Mouse (Mus musculus): ENCODE measurements around the gene Ctsr. TPM values are rescaled to one million over a fixed set of nuclear protein-coding genes. Genes with fewer than 3 reads are reported as not detected.
"Not testable (repeated sequence)": the region's sequence is repeated elsewhere in the genome, so short reads cannot be mapped to it uniquely, and the experiment has no call there.

Gene Ctsr
- total RNA-seq (2022): not detected

DNA sequence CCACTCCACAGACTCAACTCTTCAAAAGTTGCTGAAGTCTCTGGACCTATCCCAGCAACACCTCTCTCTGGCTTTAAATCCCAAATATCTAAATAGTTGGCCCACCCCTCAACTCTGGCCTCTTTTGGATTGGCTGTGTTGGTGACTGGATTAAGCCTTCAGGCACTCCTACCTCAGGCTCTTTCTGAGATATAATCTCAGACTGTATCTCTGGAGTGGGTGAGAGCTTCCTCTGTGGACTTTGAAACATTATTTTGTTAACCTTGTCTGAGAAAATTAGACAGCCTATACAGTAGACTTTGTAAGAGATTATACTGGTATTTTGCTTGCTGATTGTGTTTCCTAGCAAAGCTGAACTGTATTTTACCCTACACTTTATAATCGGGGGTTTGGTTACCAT is at the start of gene Ctsr:
Gene Ctsr (minus strand): TSS at position 101 of the 400 bp plus-strand sequence.
- DNase-seq (ENCODE audit: low spot score in 2 of 2): no peak

DNA sequence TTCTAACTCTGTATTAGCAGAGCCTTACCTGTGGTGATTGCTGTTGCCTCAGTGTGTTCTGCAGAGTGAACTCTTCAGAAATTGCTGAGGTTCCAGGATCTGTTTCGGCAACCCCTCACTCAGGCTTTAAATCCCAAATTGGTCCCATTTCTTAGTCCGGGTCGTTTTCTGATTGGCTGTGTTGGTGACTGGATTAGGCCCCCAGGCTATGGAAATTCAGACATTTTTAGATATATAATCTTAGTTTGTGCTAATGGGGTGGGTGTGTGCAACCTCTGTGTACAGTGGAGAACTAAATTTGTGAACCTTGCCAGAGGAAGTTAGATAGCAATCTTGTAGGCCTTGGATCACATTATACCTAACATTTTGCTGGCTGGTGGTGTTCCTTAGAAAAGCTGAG is 39.3 kb upstream of the Ctsr start, which contains the start of gene Cts6:
Gene Cts6 (minus strand): TSS at position 101 of the 400 bp plus-strand sequence.
- DNase-seq (ENCODE audit: low spot score in 2 of 2): no peak

DNA sequence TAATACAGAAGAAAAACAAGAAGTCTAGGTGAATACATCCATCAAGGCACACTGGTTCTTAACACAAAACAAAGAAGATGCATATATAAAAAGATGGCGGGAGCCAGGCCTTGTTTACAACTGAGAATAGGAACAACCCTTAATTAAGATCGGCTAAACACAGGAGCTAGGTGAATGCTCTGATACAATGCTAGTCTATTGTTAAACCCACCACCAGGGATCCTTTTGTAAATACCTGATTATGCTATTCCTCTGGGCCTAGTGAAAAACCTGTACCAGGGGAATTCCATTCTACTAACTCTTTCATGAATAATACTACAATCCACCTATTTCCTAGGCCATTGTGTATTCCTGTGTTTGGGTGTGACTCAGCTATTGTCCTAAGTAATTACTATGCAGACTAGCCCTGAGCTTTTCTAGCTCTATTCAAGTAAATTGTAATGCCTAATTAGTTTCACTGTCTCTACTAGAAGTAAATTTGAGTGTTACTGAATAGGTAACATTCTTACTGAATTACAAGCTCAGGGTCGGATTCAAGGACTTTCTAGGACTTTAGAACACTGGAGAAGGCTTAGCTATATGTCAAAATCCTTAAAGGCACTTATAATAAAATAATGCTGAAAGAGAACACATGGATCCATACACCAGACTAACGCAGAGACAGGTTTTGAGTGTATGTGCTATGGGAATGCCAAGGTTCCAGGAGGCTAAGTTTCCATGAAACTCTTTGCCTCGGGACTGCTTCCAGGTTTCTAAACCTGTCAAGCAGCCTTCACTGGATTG is 21.3 kb upstream of the Ctsr start:
- DNase-seq (ENCODE audit: low spot score in 2 of 2): not testable (repeated sequence)

DNA sequence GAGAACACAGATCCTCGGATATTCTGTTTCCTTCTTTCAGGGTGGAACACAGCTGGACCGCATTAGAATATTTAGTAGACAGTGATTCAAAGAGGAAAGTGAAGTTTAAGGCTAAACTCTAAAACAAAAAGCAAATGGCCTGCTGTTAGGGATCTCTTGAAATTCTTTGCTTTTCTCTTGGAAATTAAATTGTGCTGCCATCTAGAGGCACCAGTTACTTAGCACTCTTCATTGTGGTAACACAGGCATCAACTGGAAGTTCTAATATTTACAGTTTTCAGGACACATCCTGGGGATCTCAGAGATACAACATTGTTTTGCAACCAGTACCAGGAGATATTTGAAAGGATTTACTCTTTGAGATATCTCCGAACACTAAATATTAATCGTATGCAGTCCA is 566 bp upstream of the Ctsr start:
- DNase-seq (ENCODE audit: low spot score in 2 of 2): no peak

Other genes starting within 250 kb of the Ctsr start
- not detected for gene Gm49393, start 228.7 kb downstream of the Ctsr start, total RNA-seq (2022)
- 1 to 10 TPM in 1 of 4 experiments, under 1 TPM in 1, not detected in 2; 0.68 to 1.1 TPM for gene Gm49391, start 227.7 kb downstream of the Ctsr start, total RNA-seq (2022)
- 10 to 100 TPM; 11.5 to 22.1 (median 14.0) TPM for gene Ctla2a, start 227.6 kb downstream of the Ctsr start, total RNA-seq (2022)
- not detected for gene Tpbpa, start 222.3 kb downstream of the Ctsr start, total RNA-seq (2022)
- gene Ctsj, start 158.3 kb downstream of the Ctsr start, total RNA-seq (2022): not detected
- not detected for gene Ctsq, start 123.6 kb downstream of the Ctsr start, total RNA-seq (2022)
- not detected for gene Cts6, start 39.2 kb upstream of the Ctsr start, total RNA-seq (2022)
- not detected for gene Cts8, start 91.1 kb upstream of the Ctsr start, total RNA-seq (2022)
- not detected for gene Gm49398, start 124.6 kb upstream of the Ctsr start, total RNA-seq (2022)
- gene Cts7, start 193.9 kb upstream of the Ctsr start, total RNA-seq (2022): not detected